Mouse (Mus musculus) CH12.LX (cell line): Measurements from ENCODE around the gene Osbpl11. TPM values are rescaled to one million over a fixed set of nuclear protein-coding genes. Genes with fewer than 3 reads are reported as not detected.

Experiments used
- DNase-seq: peaks from one replicate; pipeline ENCODE4 v3.0.0-alpha.2; 2013; ENCODE audit errors: extremely low read depth
- H3K27ac ChIP-seq: 2 replicates; pipeline ENCODE4 v1.5.1; 2012; ENCODE audit warnings: low read depth, mild to moderate bottlenecking, control low read depth, moderate library complexity; ENCODE audit not compliant: insufficient read depth
- H3K27me3 ChIP-seq: replicated peaks from 2 replicates; pipeline ENCODE3; 2012; ENCODE audit warnings: inconsistent platforms
- H3K36me3 ChIP-seq, 2 experiments: replicated peaks in 1 of 2; 2 replicates each; pipeline versions ENCODE3 to v1.6.1; 2012; ENCODE audit warnings: inconsistent platforms in 1 of 2, low read length in 1 of 2, mild to moderate bottlenecking in 1 of 2, mixed read lengths in 1 of 2, moderate library complexity in 1 of 2; ENCODE audit not compliant: control insufficient read depth in 1 of 2, insufficient read depth in 1 of 2
- H3K4me1 ChIP-seq, 2 experiments: 2 replicates each; pipeline ENCODE4 v1.6.1; 2012; ENCODE audit warnings: inconsistent platforms in 1 of 2, moderate library complexity in 1 of 2; ENCODE audit not compliant: insufficient read depth in 2 of 2, control insufficient read depth in 1 of 2
- H3K4me2 ChIP-seq: 2 replicates; pipeline ENCODE4 v1.6.1; 2012; ENCODE audit warnings: low read depth, mild to moderate bottlenecking, control low read depth; ENCODE audit not compliant: poor library complexity, insufficient read depth, severe bottlenecking
- H3K4me3 ChIP-seq, 3 experiments: fragments of 150-350 bp in 1 of 3; sonication (generic) in 1 of 3; replicated peaks in 1 of 3; 2 replicates each; pipeline versions ENCODE3 to v1.5.1; 2011 to 2012; ENCODE audit warnings: low read depth in 2 of 3, low read length in 2 of 3, mild to moderate bottlenecking in 2 of 3, moderate library complexity in 2 of 3, control low read depth in 1 of 3, improper control_type of control experiment in 1 of 3, inconsistent platforms in 1 of 3, mixed read lengths in 1 of 3; ENCODE audit not compliant: poor library complexity in 1 of 3
- H3K79me2 ChIP-seq: replicated peaks from 2 replicates; pipeline ENCODE4 v1.6.1; 2012; ENCODE audit warnings: mild to moderate bottlenecking, moderate library complexity; ENCODE audit not compliant: control insufficient read depth, poor library complexity, insufficient read depth, severe bottlenecking; ENCODE audit errors: extremely low read depth
- H3K9ac ChIP-seq: 2 replicates; pipeline ENCODE4 v1.6.1; 2012; ENCODE audit warnings: low read depth, mild to moderate bottlenecking, control low read depth, moderate library complexity; ENCODE audit not compliant: insufficient read depth
- H3K9me3 ChIP-seq: replicated peaks from 2 replicates; pipeline ENCODE3; 2012; ENCODE audit warnings: low read length, inconsistent platforms, mixed read lengths
- BHLHE40 ChIP-seq: IDR thresholded peaks from 2 replicates; pipeline ENCODE4 v1.6.1; 2011; ENCODE audit warnings: mild to moderate bottlenecking, low read depth, low read length, improper control_type of control experiment
- CHD1 ChIP-seq: IDR thresholded peaks from 2 replicates; pipeline ENCODE4 v1.6.1; 2012; ENCODE audit warnings: low read depth, low read length, improper control_type of control experiment, inconsistent platforms
- CHD2 ChIP-seq: IDR thresholded peaks from 2 replicates; pipeline ENCODE4 v1.6.1; 2011; ENCODE audit warnings: low read length, improper control_type of control experiment
- CTCF ChIP-seq, 2 experiments: IDR thresholded peaks in 1 of 2; conservative IDR thresholded peaks in 1 of 2; 2 replicates each; pipeline ENCODE4 v1.5.1; 2011 to 2012; ENCODE audit warnings: low read depth in 2 of 2, low read length in 2 of 2, improper control_type of control experiment in 1 of 2, inconsistent platforms in 1 of 2, mild to moderate bottlenecking in 1 of 2, moderate library complexity in 1 of 2
- E2F4 ChIP-seq: IDR thresholded peaks from 2 replicates; pipeline ENCODE4 v1.6.1; 2011; ENCODE audit warnings: low read depth, low read length, improper control_type of control experiment; ENCODE audit not compliant: insufficient replicate concordance
- ELF1 ChIP-seq: IDR thresholded peaks from 2 replicates; pipeline ENCODE4 v1.6.1; 2014; ENCODE audit warnings: low read depth, mild to moderate bottlenecking, inconsistent platforms, low read length, improper control_type of control experiment
- EP300 ChIP-seq: IDR thresholded peaks from 2 replicates; pipeline ENCODE4 v1.6.1; 2011; ENCODE audit warnings: low read length, improper control_type of control experiment
- ETS1 ChIP-seq: conservative IDR thresholded peaks from 2 replicates; pipeline ENCODE4 v1.6.1; 2012; ENCODE audit warnings: low read depth, mild to moderate bottlenecking, inconsistent platforms, low read length, improper control_type of control experiment, moderate library complexity
- GABPA ChIP-seq: IDR thresholded peaks from 2 replicates; pipeline ENCODE4 v1.6.1; 2012; ENCODE audit warnings: low read depth, low read length, improper control_type of control experiment, inconsistent platforms; ENCODE audit not compliant: insufficient replicate concordance
- HCFC1 ChIP-seq: IDR thresholded peaks from 2 replicates; pipeline ENCODE4 v1.6.1; 2012; ENCODE audit warnings: low read depth, mild to moderate bottlenecking, inconsistent platforms, low read length, improper control_type of control experiment
- IRF4 ChIP-seq: IDR thresholded peaks from 2 replicates; pipeline ENCODE4 v1.6.1; 2014; ENCODE audit warnings: low read depth, mild to moderate bottlenecking, inconsistent platforms, low read length, improper control_type of control experiment
- JUN ChIP-seq: IDR thresholded peaks from 2 replicates; pipeline ENCODE4 v1.6.1; 2011; ENCODE audit warnings: low read depth, mild to moderate bottlenecking, low read length, improper control_type of control experiment, moderate library complexity; ENCODE audit not compliant: insufficient read depth
- JUND ChIP-seq: conservative IDR thresholded peaks from 2 replicates; pipeline ENCODE4 v1.6.1; 2011; ENCODE audit warnings: low read depth, low read length, improper control_type of control experiment
- KAT2A ChIP-seq: IDR thresholded peaks from 2 replicates; pipeline ENCODE4 v1.6.1; 2012; ENCODE audit warnings: low read length, improper control_type of control experiment, inconsistent platforms; ENCODE audit not compliant: insufficient replicate concordance
- MAFK ChIP-seq: IDR thresholded peaks from 2 replicates; pipeline ENCODE4 v1.6.1; 2011; ENCODE audit warnings: low read length, improper control_type of control experiment; ENCODE audit not compliant: insufficient replicate concordance
- MAX ChIP-seq: IDR thresholded peaks from 2 replicates; pipeline ENCODE4 v1.6.1; 2011; ENCODE audit warnings: low read length, improper control_type of control experiment
- MAZ ChIP-seq: IDR thresholded peaks from 2 replicates; pipeline ENCODE4 v1.6.1; 2012; ENCODE audit warnings: low read depth, mild to moderate bottlenecking, inconsistent platforms, low read length, improper control_type of control experiment, moderate library complexity
- MEF2A ChIP-seq: IDR thresholded peaks from 2 replicates; pipeline ENCODE4 v1.6.1; 2014; ENCODE audit warnings: low read depth, mild to moderate bottlenecking, inconsistent platforms, low read length, improper control_type of control experiment, borderline replicate concordance
- MXI1 ChIP-seq: IDR thresholded peaks from 2 replicates; pipeline ENCODE4 v1.6.1; 2011; ENCODE audit warnings: mild to moderate bottlenecking, low read depth, low read length, improper control_type of control experiment
- MYC ChIP-seq: IDR thresholded peaks from 2 replicates; pipeline ENCODE4 v1.6.1; 2011; ENCODE audit warnings: low read depth, mild to moderate bottlenecking, improper control_type of control experiment, low read length
- NELFE ChIP-seq: IDR thresholded peaks from 2 replicates; pipeline ENCODE4 v1.6.1; 2011; ENCODE audit warnings: low read depth, low read length, improper control_type of control experiment
- NRF1 ChIP-seq: IDR thresholded peaks from 2 replicates; pipeline ENCODE4 v1.6.1; 2014; ENCODE audit warnings: low read depth, mild to moderate bottlenecking, inconsistent platforms, low read length, improper control_type of control experiment, moderate library complexity
- PAX5 ChIP-seq: IDR thresholded peaks from 2 replicates; pipeline ENCODE4 v1.6.1; 2012; ENCODE audit warnings: low read length, inconsistent platforms, mixed read lengths
- POLR2A ChIP-seq: IDR thresholded peaks from 2 replicates; pipeline ENCODE4 v1.6.1; 2011; ENCODE audit warnings: low read depth, mild to moderate bottlenecking, improper control_type of control experiment, low read length
- POLR2AphosphoS2 ChIP-seq: IDR thresholded peaks from 2 replicates; pipeline ENCODE4 v1.6.1; 2011; ENCODE audit warnings: low read depth, low read length, improper control_type of control experiment
- RAD21 ChIP-seq: IDR thresholded peaks from 2 replicates; pipeline ENCODE4 v1.6.1; 2011; ENCODE audit warnings: low read depth, mild to moderate bottlenecking, low read length, improper control_type of control experiment, moderate library complexity
- RCOR1 ChIP-seq: conservative IDR thresholded peaks from 2 replicates; pipeline ENCODE4 v1.6.1; 2012; ENCODE audit warnings: low read depth, mild to moderate bottlenecking, inconsistent platforms, low read length, improper control_type of control experiment
- SIN3A ChIP-seq: IDR thresholded peaks from 2 replicates; pipeline ENCODE4 v1.6.1; 2012; ENCODE audit warnings: low read length, improper control_type of control experiment, inconsistent platforms
- SMC3 ChIP-seq: IDR thresholded peaks from 2 replicates; pipeline ENCODE4 v1.6.1; 2011; ENCODE audit warnings: low read depth, low read length, improper control_type of control experiment
- TBP ChIP-seq: conservative IDR thresholded peaks from 2 replicates; pipeline ENCODE4 v1.6.1; 2011; ENCODE audit warnings: low read depth, low read length, improper control_type of control experiment
- TCF12 ChIP-seq: IDR thresholded peaks from 2 replicates; pipeline ENCODE4 v1.6.1; 2014; ENCODE audit warnings: low read depth, mild to moderate bottlenecking, inconsistent platforms, low read length, improper control_type of control experiment
- UBTF ChIP-seq: IDR thresholded peaks from 2 replicates; pipeline ENCODE4 v1.6.1; 2012; ENCODE audit warnings: low read depth, mild to moderate bottlenecking, inconsistent platforms, low read length, improper control_type of control experiment, moderate library complexity
- USF1 ChIP-seq: IDR thresholded peaks from 2 replicates; pipeline ENCODE4 v1.6.1; 2014; ENCODE audit warnings: low read depth, mild to moderate bottlenecking, inconsistent platforms, low read length, improper control_type of control experiment
- USF2 ChIP-seq: conservative IDR thresholded peaks from 2 replicates; pipeline ENCODE4 v1.6.1; 2011; ENCODE audit warnings: low read depth, low read length, improper control_type of control experiment
- ZC3H11A ChIP-seq: IDR thresholded peaks from 2 replicates; pipeline ENCODE4 v1.6.1; 2012; ENCODE audit warnings: low read depth, mild to moderate bottlenecking, inconsistent platforms, low read length, improper control_type of control experiment
- ZKSCAN1 ChIP-seq: IDR thresholded peaks from 2 replicates; pipeline ENCODE4 v1.6.1; 2012; ENCODE audit warnings: low read depth, inconsistent platforms, low read length, improper control_type of control experiment, borderline replicate concordance
- ZMIZ1 ChIP-seq: IDR thresholded peaks from 2 replicates; pipeline ENCODE4 v1.6.1; 2012; ENCODE audit warnings: low read depth, mild to moderate bottlenecking, inconsistent platforms, low read length, improper control_type of control experiment
- ZNF384 ChIP-seq: IDR thresholded peaks from 2 replicates; pipeline ENCODE4 v1.6.1; 2012; ENCODE audit warnings: low read depth, low read length, improper control_type of control experiment, inconsistent platforms
- dilution Hi-C: fragments of 300-500 bp; cut with MboI; formaldehyde crosslinking; loops from 2 replicates; pipeline ENCODE4 v1.14.3; 2020; ENCODE audit warnings: low sequenced_read_pairs; ENCODE audit not compliant: extremely low pct_unique_long_range_greater_than_20kb, extremely low pct_ligation_motif_present
- in situ Hi-C: fragments of 300-500 bp; cut with MboI; formaldehyde crosslinking; loops from 3 replicates; pipeline ENCODE4 v1.14.3; 2019; ENCODE audit warnings: low sequenced_read_pairs, low pct_ligation_motif_present, low pct_unique_long_range_greater_than_20kb, mixed read lengths
- polyA plus RNA-seq: library from polyadenylated mRNA; unstranded; fragments of >175 nt; gene quantifications from 2 replicates; pipeline ENCODE4 v1.2.1, GENCODE M21; 2012; ENCODE audit warnings: low read depth; ENCODE audit not compliant: insufficient read length
- total RNA-seq, 2 experiments: library from RNA; depleted of rRNA; stranded (reverse); fragments of 300-350 nt in 1 of 2; fragments of >200 nt in 1 of 2; gene quantifications; 2 replicates each; pipeline ENCODE4 v1.2.3; 2012 to 2014

Osbpl11 gene
- 12.9 and 13.8 TPM in 2 replicates for total RNA-seq (2012; rRNA removed)
- 10.5 and 10.8 TPM in 2 replicates for total RNA-seq (2014; rRNA removed)
- polyA plus RNA-seq = 11.4 and 12.1 TPM in 2 replicates

- no peaks in the 10 kb centered on the region for H3K27me3 ChIP-seq
- peak; percentile 97 for DNase-seq
- H3K9me3 ChIP-seq = no peaks in the 10 kb centered on the region
- H3K4me1 ChIP-seq = peaks cover 0 to 24% of the 10 kb centered on the region in 2 experiments
- peaks cover 0 to 2% of the 10 kb centered on the region in 2 experiments for H3K36me3 ChIP-seq
- dilution Hi-C loops = no loop called here
- H3K9ac ChIP-seq = peak within 1 kb of the TSS; percentile 100
- peaks cover 3% of the 10 kb centered on the region; the same call in 1 of the 2 replicates for H3K79me2 ChIP-seq
- H3K4me2 ChIP-seq = peak within 1 kb of the TSS; percentile 70
- no peak for TF ChIP-seq UBTF
- no peak for TF ChIP-seq ZC3H11A
- no peak; the same call in 1 of the 2 replicates for TF ChIP-seq MAX
- peak; percentile 89 for TF ChIP-seq POLR2A
- TF ChIP-seq CHD1 = no peak
- peak; percentile 88; the same call in 1 of the 2 replicates for TF ChIP-seq POLR2AphosphoS2
- no peak for TF ChIP-seq PAX5
- peak; percentile 46; the same call in 1 of the 2 replicates for TF ChIP-seq MEF2A
- TF ChIP-seq ZNF384 = no peak
- TF ChIP-seq NRF1 = peak; percentile 74
- peak; percentile 72; the same call in 1 of the 2 replicates for TF ChIP-seq GABPA
- peak; percentile 83; the same call in 1 of the 2 replicates for TF ChIP-seq RCOR1
- no peak for TF ChIP-seq JUN
- TF ChIP-seq ELF1 = peak; percentile 85
- TF ChIP-seq MAFK = no peak
- TF ChIP-seq JUND = no peak
- no peak for TF ChIP-seq EP300
- TF ChIP-seq TBP = peak; percentile 42; the same call in 1 of the 2 replicates
- TF ChIP-seq MXI1 = peak; percentile 70
- no peak for TF ChIP-seq RAD21
- TF ChIP-seq HCFC1 = peak; percentile 99
- peak; percentile 86 for TF ChIP-seq TCF12
- TF ChIP-seq MYC = peak; percentile 19; the same call in 1 of the 2 replicates
- peak; percentile 97; the same call in 1 of the 2 replicates for TF ChIP-seq KAT2A
- no peak for TF ChIP-seq USF2
- TF ChIP-seq CTCF (conservative IDR thresholded peaks at IDR 0.05 in 1 of 2, IDR thresholded peaks at IDR 0.05 in 1 of 2; ENCODE audit: low read depth in 2 of 2, low read length in 2 of 2) = no peak
- TF ChIP-seq IRF4 = peak; percentile 70
- TF ChIP-seq ZKSCAN1 = no peak
- TF ChIP-seq BHLHE40 = no peak
- TF ChIP-seq ETS1 = no peak
- no peak for TF ChIP-seq USF1
- TF ChIP-seq ZMIZ1 = peak; percentile 95
- peak; percentile 88 for TF ChIP-seq SIN3A
- TF ChIP-seq NELFE = peak; percentile 92
- peak; percentile 51; the same call in 1 of the 2 replicates for TF ChIP-seq CHD2
- TF ChIP-seq MAZ = peak; percentile 95
- TF ChIP-seq SMC3 = no peak
- no peak for TF ChIP-seq E2F4
- TF ChIP-seq, all 38 proteins: peak for 19
- H3K4me3 ChIP-seq = peak within 1 kb of the TSS; percentile 84 to 99 (median 87)
- H3K27ac ChIP-seq = peak within 1 kb of the TSS; percentile 27; the same call in 1 of the 2 replicates
- in situ Hi-C loops = loop anchor here (10.0 to 25.0 kb wide), 2 partner anchors 390 to 777 kb away; partner anchors contain the start of gene Umps
Observed at GRCm38 (mm10) chr16:33184901-33185260, at the start of gene Osbpl11. TSS of gene Osbpl11 (plus strand) at chr16:33185071.
